Mouse (Mus musculus) forebrain, embryonic 16.5 days (tissue): Measurements from ENCODE around the gene Tedc1. TPM values are rescaled to one million over a fixed set of nuclear protein-coding genes. Genes with fewer than 3 reads are reported as not detected.

Experiments used
- ATAC-seq: fragments of 200-750 bp; cut with Nextera tagmentation; 2 replicates; pipeline ENCODE4 v1.8.0; 2017; ENCODE audit warnings: mild to moderate bottlenecking, moderate library complexity
- H3K27ac ChIP-seq: fragments of 300-500 bp; sonication (generic); 2 replicates; pipeline ENCODE4 v1.5.1; 2014; ENCODE audit warnings: low read length, control low read depth
- H3K27me3 ChIP-seq: fragments of 300-500 bp; sonication (generic); replicated peaks from 2 replicates; pipeline ENCODE4 v1.6.1; 2014; ENCODE audit warnings: low read length; ENCODE audit not compliant: control insufficient read depth, insufficient read depth
- H3K36me3 ChIP-seq: fragments of 300-500 bp; sonication (generic); 2 replicates; pipeline ENCODE4 v1.6.1; 2014; ENCODE audit not compliant: control insufficient read depth, insufficient read depth
- H3K4me1 ChIP-seq: fragments of 300-500 bp; sonication (generic); replicated peaks from 2 replicates; pipeline ENCODE4 v1.6.1; 2014; ENCODE audit warnings: low read length; ENCODE audit not compliant: control insufficient read depth, insufficient read depth
- H3K4me2 ChIP-seq: fragments of 300-500 bp; sonication (generic); 2 replicates; pipeline ENCODE4 v1.6.1; 2014; ENCODE audit warnings: mild to moderate bottlenecking, low read length, control low read depth
- H3K4me3 ChIP-seq: fragments of 300-500 bp; sonication (generic); replicated peaks from 2 replicates; pipeline ENCODE4 v1.5.1; 2014; ENCODE audit warnings: mild to moderate bottlenecking, low read length, control low read depth
- H3K9ac ChIP-seq: fragments of 300-500 bp; sonication (generic); replicated peaks from 2 replicates; pipeline ENCODE4 v1.6.1; 2014; ENCODE audit warnings: low read depth, low read length, control low read depth
- H3K9me3 ChIP-seq: fragments of 300-500 bp; sonication (generic); 2 replicates; pipeline ENCODE4 v1.6.1; 2016; ENCODE audit warnings: low read length; ENCODE audit not compliant: control insufficient read depth
- WGBS: fragments of 180-500 bp; shearing (Covaris S2); extraction: QIAGEN DNeasy Blood & Tissue Kit; methylation state at CpG from one replicate; pipeline ENCODE4 v1.1.7; 2014; 5-methylcytosine and 5-hydroxymethylcytosine counted together
- polyA plus RNA-seq: library from polyadenylated mRNA; unstranded; fragments of >200 nt; fragmentation: Nextera tagmentation; extraction: Ambion mirVana; gene quantifications from 2 replicates; pipeline ENCODE4 v1.2.1, GENCODE M21; 2015

Gene Tedc1
- polyA plus RNA-seq, 1 experiment from 2014 or later: 21.5 TPM

DNA sequence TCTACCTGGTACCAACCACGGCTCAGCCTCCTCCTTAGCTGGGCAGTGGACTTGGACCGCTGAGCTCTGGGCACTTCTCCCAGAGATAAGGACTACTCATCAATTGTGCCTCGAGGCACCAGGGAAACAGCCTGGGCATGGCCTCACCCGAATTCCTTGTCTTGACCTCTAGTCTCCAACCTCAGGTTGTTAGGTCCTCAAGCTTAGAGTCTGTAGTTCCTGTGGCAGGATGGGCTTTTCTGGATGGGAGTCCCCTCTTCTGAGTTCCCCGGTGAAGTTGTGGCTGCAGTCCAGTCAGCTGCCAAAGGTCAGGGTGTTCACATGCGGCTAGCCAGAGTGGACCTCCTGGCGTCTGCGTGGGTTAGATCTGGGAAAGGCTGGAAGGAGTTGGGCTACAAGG lies 5.2 kb upstream of the Tedc1 start:
- WGBS: 84% methylated on average over 8 of the region's 8 CpGs
- ATAC-seq: no peak
- peaks cover 2% of the 10 kb centered on the region; the same call in 1 of the 2 replicates for H3K27me3 ChIP-seq
- no peak overlapping the region for H3K9ac ChIP-seq
- H3K9me3 ChIP-seq: no peaks in the 10 kb centered on the region
- H3K4me2 ChIP-seq: no peak overlapping the region
- H3K4me1 ChIP-seq: peaks cover 20% of the 10 kb centered on the region
- no peaks in the 10 kb centered on the region for H3K36me3 ChIP-seq
- H3K27ac ChIP-seq: no peak overlapping the region
- no peak overlapping the region for H3K4me3 ChIP-seq

DNA sequence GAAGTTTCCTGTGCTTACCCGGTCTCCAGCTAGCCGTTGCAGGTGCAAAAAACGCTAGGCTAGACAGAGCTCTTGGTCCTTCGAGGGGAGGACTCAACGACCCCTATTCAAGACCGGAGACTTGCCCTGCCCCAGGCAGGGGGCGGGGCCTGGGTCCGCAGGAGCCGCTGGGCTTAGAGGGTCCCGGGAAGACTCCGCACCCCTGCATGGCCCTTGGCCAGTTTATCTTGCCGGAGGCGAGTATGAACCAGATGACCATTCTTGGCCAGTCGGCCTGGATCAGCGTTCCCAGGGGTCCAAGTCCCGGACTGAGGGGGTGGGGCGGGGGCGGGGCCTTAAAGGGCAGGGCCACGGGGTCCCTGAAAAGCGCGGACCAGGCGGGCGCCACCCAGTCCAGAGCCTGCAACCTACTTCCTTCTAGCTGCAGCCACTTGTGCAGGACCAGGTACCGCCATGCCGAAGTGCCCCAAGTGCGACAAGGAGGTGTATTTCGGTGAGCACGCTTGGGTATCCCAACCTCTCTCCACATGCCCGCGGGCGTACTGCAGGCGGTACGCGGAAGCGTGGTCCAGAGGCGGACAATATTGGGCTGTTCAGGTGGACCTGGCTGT lies 4.5 kb upstream of the Tedc1 start:
- no peaks in the 10 kb centered on the region for H3K9me3 ChIP-seq
- H3K4me1 ChIP-seq: peaks cover 20% of the 10 kb centered on the region
- H3K9ac ChIP-seq: peak overlapping the region; percentile 7
- H3K27me3 ChIP-seq: peaks cover 2% of the 10 kb centered on the region; the same call in 1 of the 2 replicates
- peak overlapping the region; percentile 56 for H3K4me2 ChIP-seq
- no peaks in the 10 kb centered on the region for H3K36me3 ChIP-seq
- no peak overlapping the region for H3K27ac ChIP-seq
- under 1% methylated on average over 36 of the region's 36 CpGs for WGBS
- peak overlapping the region; percentile 41 for H3K4me3 ChIP-seq
- ATAC-seq: no peak

GRCm38 (mm10) chr12:113152272-113152661 lies 4.0 kb upstream of the Tedc1 start:
- peaks cover 25% of the 10 kb centered on the region for H3K4me1 ChIP-seq
- H3K4me3 ChIP-seq: peak overlapping the region; percentile 41
- ATAC-seq: no peak
- peak overlapping the region; percentile 7 for H3K9ac ChIP-seq
- peaks cover 2% of the 10 kb centered on the region; the same call in 1 of the 2 replicates for H3K27me3 ChIP-seq
- WGBS: 31% methylated on average over 19 of the region's 19 CpGs
- H3K36me3 ChIP-seq: no peaks in the 10 kb centered on the region
- no peaks in the 10 kb centered on the region for H3K9me3 ChIP-seq
- H3K4me2 ChIP-seq: peak overlapping the region; percentile 56
- no peak overlapping the region for H3K27ac ChIP-seq

DNA sequence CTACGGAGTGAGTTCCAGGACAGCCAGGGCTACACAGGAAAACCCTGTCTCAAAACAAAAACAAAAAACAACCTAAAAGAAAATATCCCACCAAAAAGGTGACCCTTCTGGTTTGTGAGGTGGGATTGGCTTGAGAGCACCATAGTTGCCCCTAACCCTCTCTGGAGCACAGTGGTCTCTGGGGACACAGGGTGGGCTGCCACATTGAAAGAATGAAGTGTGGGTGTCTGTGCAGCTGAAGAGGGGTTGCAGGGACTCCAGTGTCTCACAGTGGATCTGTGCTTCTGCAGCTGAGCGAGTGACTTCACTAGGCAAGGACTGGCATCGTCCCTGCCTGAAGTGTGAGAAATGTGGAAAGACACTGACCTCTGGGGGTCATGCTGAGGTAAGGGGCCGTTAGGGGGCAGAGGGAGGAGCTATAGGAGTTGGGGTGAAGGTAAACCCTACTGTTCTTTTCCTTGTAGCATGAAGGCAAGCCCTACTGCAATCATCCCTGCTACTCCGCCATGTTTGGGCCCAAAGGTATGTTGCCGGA lies 3.2 kb upstream of the Tedc1 start:
- Histone ChIP-seq H3K9ac (no peak overlapping the region), H3K27me3 (peaks cover 2% of the 10 kb centered on the region; the same call in 1 of the 2 replicates), H3K36me3 (no peaks in the 10 kb centered on the region), H3K4me2 (no peak overlapping the region), H3K9me3 (no peaks in the 10 kb centered on the region), H3K4me1 (peaks cover 25% of the 10 kb centered on the region), H3K27ac (no peak overlapping the region), H3K4me3 (no peak overlapping the region)
- ATAC-seq: no peak
- WGBS: 82% methylated on average over 6 of the region's 6 CpGs

DNA sequence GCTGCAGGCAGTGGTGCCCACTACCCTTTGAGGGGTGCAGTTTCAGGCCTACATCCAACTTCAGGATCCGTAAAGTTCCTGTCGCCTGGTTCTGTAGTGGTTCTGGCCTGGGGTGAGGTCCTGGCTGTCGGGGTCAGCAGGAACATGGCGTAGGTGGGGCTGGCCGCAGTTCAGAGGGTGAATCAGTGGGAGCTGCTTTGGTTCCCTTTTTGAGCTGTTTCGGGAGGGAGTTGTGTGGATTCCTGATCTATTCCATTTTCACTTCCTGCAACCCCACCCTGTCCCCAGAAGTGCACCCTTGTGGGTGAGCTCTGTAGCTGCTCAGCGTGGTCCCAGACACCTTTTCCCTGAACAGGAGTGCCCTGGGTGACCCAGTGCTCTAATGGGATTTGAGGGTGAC lies 2.2 kb upstream of the Tedc1 start:
- ATAC-seq: no peak
- Histone ChIP-seq H3K9ac (no peak overlapping the region), H3K4me2 (no peak overlapping the region), H3K36me3 (no peaks in the 10 kb centered on the region), H3K4me3 (no peak overlapping the region), H3K27me3 (peaks cover 2% of the 10 kb centered on the region; the same call in 1 of the 2 replicates), H3K9me3 (no peaks in the 10 kb centered on the region), H3K4me1 (peaks cover 25% of the 10 kb centered on the region), H3K27ac (no peak overlapping the region)
- 97% methylated on average over 7 of the region's 7 CpGs for WGBS

GRCm38 (mm10) chr12:113154747-113155075 lies 1.5 kb upstream of the Tedc1 start:
- Histone ChIP-seq H3K36me3 (no peaks in the 10 kb centered on the region), H3K27ac (no peak overlapping the region), H3K4me1 (peaks cover 25% of the 10 kb centered on the region), H3K4me3 (peak overlapping the region; percentile 46; the same call in 1 of the 2 replicates), H3K9ac (no peak overlapping the region; the same call in 1 of the 2 replicates), H3K27me3 (peaks cover 2% of the 10 kb centered on the region; the same call in 1 of the 2 replicates), H3K4me2 (peak overlapping the region; percentile 88), H3K9me3 (no peaks in the 10 kb centered on the region)
- WGBS: 88% methylated on average over 6 of the region's 6 CpGs
- ATAC-seq: no peak

GRCm38 (mm10) chr12:113155076-113155771 lies 997 bp upstream of the Tedc1 start:
- Histone ChIP-seq H3K4me2 (peak overlapping the region; percentile 88), H3K9ac (peak overlapping the region; percentile 63), H3K36me3 (no peaks in the 10 kb centered on the region), H3K27ac (peak overlapping the region; percentile 62), H3K27me3 (peaks cover 2% of the 10 kb centered on the region; the same call in 1 of the 2 replicates), H3K4me1 (peaks cover 25% of the 10 kb centered on the region), H3K4me3 (peak overlapping the region; percentile 46), H3K9me3 (no peaks in the 10 kb centered on the region)
- WGBS: 4% methylated on average over 32 of the region's 32 CpGs
- ATAC-seq: no peak; the same call in 1 of the 2 replicates

- H3K27me3 ChIP-seq: no peaks in the 10 kb centered on the region; the same call in 1 of the 2 replicates
- WGBS: under 1% methylated on average over 23 of the region's 23 CpGs
- peaks cover 24% of the 10 kb centered on the region for H3K4me1 ChIP-seq
- no peaks in the 10 kb centered on the region for H3K36me3 ChIP-seq
- H3K4me2 ChIP-seq: peak overlapping the region; percentile 89
- peak overlapping the region; percentile 57 for H3K9ac ChIP-seq
- H3K9me3 ChIP-seq: no peaks in the 10 kb centered on the region
- no peak overlapping the region for H3K27ac ChIP-seq
- H3K4me3 ChIP-seq: peak overlapping the region; percentile 73
- ATAC-seq: no peak
Measured at GRCm38 (mm10) chr12:113156540-113156929, 314 bp downstream of the Tedc1 start.

- Histone ChIP-seq H3K4me2 (peak overlapping the region; percentile 89), H3K4me1 (peaks cover 19% of the 10 kb centered on the region), H3K27ac (no peak overlapping the region), H3K36me3 (no peaks in the 10 kb centered on the region), H3K27me3 (no peaks in the 10 kb centered on the region; the same call in 1 of the 2 replicates), H3K9ac (peak overlapping the region; percentile 57), H3K4me3 (peak overlapping the region; percentile 73), H3K9me3 (no peaks in the 10 kb centered on the region)
- ATAC-seq: no peak
- WGBS: 15% methylated on average over 8 of the region's 8 CpGs
Measured at GRCm38 (mm10) chr12:113157002-113157401, 781 bp downstream of the Tedc1 start.
